In genomic region chr2:118372901-118373571, GRCm38 (mm10) we compare ENCODE assay signal across 8 mouse cellular contexts. TPM values are rescaled to one million over a fixed set of nuclear protein-coding genes. Genes with fewer than 3 reads are reported as not detected.
A peak's percentile ranks its signal among the peaks of the same experiment; 100 is the strongest.
DNase-seq lines count a peak whose midpoint lies in the region; ATAC-seq lines count a peak whose summit lies in the region.

Gpr176 (minus strand) TSS chr2:118373419.

- no peaks in the 10 kb centered on the region for H3K36me3 ChIP-seq in embryonic facial prominence, embryonic 14.5 days (ENCODE audit: control insufficient read depth, insufficient read depth, low read length)
- no peaks in the 10 kb centered on the region for H3K36me3 ChIP-seq in lung, embryonic 15.5 days

- H3K4me3 ChIP-seq in embryonic facial prominence, embryonic 14.5 days (ENCODE audit: low read depth, low read length) = peak within 1 kb of the TSS; percentile 46
- H3K4me3 ChIP-seq in lung, embryonic 15.5 days = peak within 1 kb of the TSS; percentile 47

- peak; percentile 35 for DNase-seq in adrenal gland, postnatal 25 days
- DNase-seq in embryonic facial prominence, embryonic 14.5 days (ENCODE audit: low spot score) = peak; percentile 50
- peak; percentile 22 to 23 for DNase-seq in heart, postnatal 10 days
- peak; percentile 46 to 49 for DNase-seq in layer of hippocampus, adult 18-20 months (ENCODE audit: low spot score in 2 of 2)
- peak; percentile 3 for DNase-seq in ovary, postnatal 14 days (ENCODE audit: low spot score)
- peak; percentile 56 for DNase-seq in thymus, postnatal 4 days

- no peak within 1 kb of the TSS for H3K27ac ChIP-seq in embryonic facial prominence, embryonic 14.5 days (replicated peaks; ENCODE audit: low read depth, low read length)
- no peak within 1 kb of the TSS for H3K27ac ChIP-seq in lung, embryonic 15.5 days

- intact Hi-C loops in heart, postnatal 10 days (cut with DNase I) = no loop called here

- H3K4me2 ChIP-seq in embryonic facial prominence, embryonic 14.5 days (ENCODE audit: low read depth, low read length) = peak within 1 kb of the TSS; percentile 75
- H3K4me2 ChIP-seq in lung, embryonic 15.5 days = peak within 1 kb of the TSS; percentile 99

- H3K27me3 ChIP-seq in embryonic facial prominence, embryonic 14.5 days (replicated peaks; ENCODE audit: control insufficient read depth, insufficient read depth, low read length) = peaks cover 34% of the 10 kb centered on the region
- peaks cover 46% of the 10 kb centered on the region for H3K27me3 ChIP-seq in lung, embryonic 15.5 days

- H3K9ac ChIP-seq in embryonic facial prominence, embryonic 14.5 days (ENCODE audit: low read depth, low read length) = peak within 1 kb of the TSS; percentile 48
- peak within 1 kb of the TSS; percentile 29 for H3K9ac ChIP-seq in lung, embryonic 15.5 days

- 0 out of 2 replicates have a peak, but pooled peaks cover 7% of the 10 kb centered on the region for H3K4me1 ChIP-seq in embryonic facial prominence, embryonic 14.5 days (ENCODE audit: control insufficient read depth, insufficient read depth, low read length)
- H3K4me1 ChIP-seq in lung, embryonic 15.5 days = peaks cover 19% of the 10 kb centered on the region

- ATAC-seq in CD4-positive, CD25-positive, alpha-beta regulatory T cell, adult 4 months = peak; percentile 33
- ATAC-seq in embryonic facial prominence, embryonic 14.5 days (ENCODE audit: low read depth) = peak; percentile 82
- ATAC-seq in lung, embryonic 15.5 days (ENCODE audit: borderline replicate concordance, extremely low read depth, low FRiP score, low TSS enrichment) = peak; percentile 77; the same call in 1 of the 2 replicates

- H3K9me3 ChIP-seq in embryonic facial prominence, embryonic 14.5 days (ENCODE audit: control insufficient read depth, low read length) = no peaks in the 10 kb centered on the region
- H3K9me3 ChIP-seq in lung, embryonic 15.5 days = no peaks in the 10 kb centered on the region

- WGBS in embryonic facial prominence, embryonic 14.5 days = under 1% methylated on average over 16 of the region's 59 CpGs
- under 1% methylated on average over 58 of the region's 59 CpGs for WGBS in lung, embryonic 15.5 days

RNA-seq across cellular contexts. Expression of gene Gpr176, which starts in this region (rescaled TPM):
- under 1 TPM in 1 of 2 experiments, not detected in 1; 0.11 TPM for polyA plus RNA-seq in CD4-positive, CD25-positive, alpha-beta regulatory T cell, adult 4 months (2017; shearing (Covaris generic))
- 2.4 and 3.0 TPM in 2 replicates for total RNA-seq in adrenal gland, postnatal 25 days (2021)
- 0.34 and 0.53 TPM in 2 replicates for polyA plus RNA-seq in embryonic facial prominence, embryonic 14.5 days (2014; fragmentation: Nextera tagmentation; extraction: Ambion mirVana)
- under 1 TPM; 0.20 to 0.31 TPM for total RNA-seq in heart, postnatal 10 days (2021)
- 10 to 100 TPM; 10.8 to 12.0 TPM for total RNA-seq in layer of hippocampus, adult 18-20 months (2021)
- 0.22 and 0.28 TPM in 2 replicates for polyA plus RNA-seq in lung, embryonic 15.5 days (2015; fragmentation: Nextera tagmentation; extraction: Ambion mirVana)

Comparison
In these comparisons a context has a peak if more than half of its experiments do, and no peak if none do; other contexts are left out.
1. Peak in ATAC-seq in CD4-positive, CD25-positive, alpha-beta regulatory T cell, adult 4 months; RNA of the gene not detected or under 1 TPM.
2. Peak in DNase-seq, ATAC-seq, H3K4me3 ChIP-seq, H3K9ac ChIP-seq and H3K4me2 ChIP-seq in embryonic facial prominence, embryonic 14.5 days; RNA of the gene not detected or under 1 TPM.
3. Peak in DNase-seq in heart, postnatal 10 days; RNA of the gene not detected or under 1 TPM.
4. Peak in ATAC-seq, H3K4me3 ChIP-seq, H3K9ac ChIP-seq and H3K4me2 ChIP-seq in lung, embryonic 15.5 days; RNA of the gene not detected or under 1 TPM.
5. DNase-seq: peak in every context shown above with its lines; median percentile 56 in thymus, postnatal 4 days; 50 in embryonic facial prominence, embryonic 14.5 days; 48 in layer of hippocampus, adult 18-20 months; 35 in adrenal gland, postnatal 25 days; 22 in heart, postnatal 10 days; 3 in ovary, postnatal 14 days.